Mouse (Mus musculus) ES-E14 (cell line): ENCODE measurements around the gene Psmb7. TPM values are rescaled to one million over a fixed set of nuclear protein-coding genes. Genes with fewer than 3 reads are reported as not detected.

Source experiments
- DNase-seq: peaks from one replicate; pipeline ENCODE4 v3.0.0-alpha.2; 2013; ENCODE audit warnings: low read depth, low spot score
- H3K27ac ChIP-seq: 2 replicates; pipeline ENCODE4 v1.5.1; 2012; ENCODE audit warnings: low read depth, mild to moderate bottlenecking, low read length, moderate library complexity, mixed read lengths; ENCODE audit not compliant: poor library complexity, insufficient read depth, severe bottlenecking
- H3K36me3 ChIP-seq: 2 replicates; pipeline ENCODE4 v1.6.1; 2012; ENCODE audit warnings: mild to moderate bottlenecking, low read length, moderate library complexity, mixed read lengths; ENCODE audit not compliant: control insufficient read depth, poor library complexity, insufficient read depth, severe bottlenecking
- H3K4me1 ChIP-seq, 2 experiments: fragments of 150-350 bp in 1 of 2; sonication (generic) in 1 of 2; 2 replicates each; pipeline ENCODE4 v1.6.1; 2012; ENCODE audit warnings: low read length in 2 of 2, mild to moderate bottlenecking in 1 of 2, mixed read lengths in 1 of 2; ENCODE audit not compliant: control insufficient read depth in 2 of 2, insufficient read depth in 2 of 2, poor library complexity in 1 of 2
- H3K4me3 ChIP-seq, 2 experiments: fragments of 150-350 bp in 1 of 2; sonication (generic) in 1 of 2; 2 replicates each; pipeline ENCODE4 v1.5.1; 2012; ENCODE audit warnings: low read length in 2 of 2, low read depth in 1 of 2, mild to moderate bottlenecking in 1 of 2, mixed read lengths in 1 of 2; ENCODE audit not compliant: insufficient read depth in 1 of 2, poor library complexity in 1 of 2, severe bottlenecking in 1 of 2
- H3K9ac ChIP-seq: 2 replicates; pipeline ENCODE4 v1.6.1; 2012; ENCODE audit warnings: low read depth, mild to moderate bottlenecking, low read length, mixed read lengths; ENCODE audit not compliant: poor library complexity, insufficient read depth, severe bottlenecking
- H3K9me3 ChIP-seq: fragments of 150-350 bp; sonication (generic); 2 replicates; pipeline ENCODE4 v1.6.1; 2012; ENCODE audit warnings: low read depth, mild to moderate bottlenecking, low read length; ENCODE audit not compliant: control insufficient read depth, insufficient read depth
- CHD2 ChIP-seq: IDR thresholded peaks from 2 replicates; pipeline ENCODE4 v1.6.1; 2014; ENCODE audit warnings: mild to moderate bottlenecking, low read depth, low read length, inconsistent platforms
- HCFC1 ChIP-seq: IDR thresholded peaks from 2 replicates; pipeline ENCODE4 v1.6.1; 2012; ENCODE audit warnings: low read length, inconsistent platforms, borderline replicate concordance; ENCODE audit not compliant: insufficient read depth
- MAFK ChIP-seq: IDR thresholded peaks from 2 replicates; pipeline ENCODE4 v1.6.1; 2014; ENCODE audit warnings: mild to moderate bottlenecking, low read depth, low read length, inconsistent platforms; ENCODE audit not compliant: insufficient read depth
- ZC3H11A ChIP-seq: IDR thresholded peaks from 2 replicates; pipeline ENCODE4 v1.6.1; 2012; ENCODE audit warnings: low read depth, mild to moderate bottlenecking, inconsistent platforms, low read length, borderline replicate concordance
- ZNF384 ChIP-seq: IDR thresholded peaks from 2 replicates; pipeline ENCODE4 v1.6.1; 2012; ENCODE audit warnings: low read depth, low read length, inconsistent platforms
- in situ Hi-C, 2 experiments: fragments of 600-800 bp; cut with MboI; formaldehyde crosslinking; loops; one replicate each; pipeline ENCODE4 v1.15.1; 2025; ENCODE audit warnings: low sequenced_read_pairs in 2 of 2, inconsistent platforms in 1 of 2; ENCODE audit not compliant: unreplicated experiment in 2 of 2
- total RNA-seq: library from RNA; depleted of rRNA; stranded (reverse); fragments of 300-350 nt; gene quantifications from 2 replicates; pipeline ENCODE4 v1.2.3, GENCODE M21; 2012; rRNA removed

Psmb7 gene
- total RNA-seq, 1 experiment: 382 TPM

GRCm38 (mm10) chr2:38539677-38540076 lies 104.2 kb downstream of the Psmb7 start:
- DNase-seq: no peak
- no peaks in the 10 kb centered on the region for H3K9me3 ChIP-seq
- TF ChIP-seq MAFK (no peak), CHD2 (no peak), ZC3H11A (no peak), HCFC1 (no peak), ZNF384 (no peak)
- in situ Hi-C loops: no loop called here
- H3K4me3 ChIP-seq: no peak overlapping the region
- H3K4me1 ChIP-seq: peaks cover 14 to 35% of the 10 kb centered on the region in 2 experiments; a peak in 3 of 4 replicates
- no peaks in the 10 kb centered on the region for H3K36me3 ChIP-seq
- no peak overlapping the region for H3K27ac ChIP-seq
- H3K9ac ChIP-seq: no peak overlapping the region

Other genes with a start within 250 kb of the Psmb7 start
- 13.4 and 16.9 TPM in 2 replicates for gene Nek6, start 132.4 kb downstream of the Psmb7 start, total RNA-seq
- 0.13 TPM in 1 of 2 replicates, not detected in the other for gene Nr5a1, start 70.5 kb upstream of the Psmb7 start, total RNA-seq